Mouse (Mus musculus) heart, embryonic 13.5 days (tissue): ENCODE data around the gene Farp2. TPM values are rescaled to one million over a fixed set of nuclear protein-coding genes. Genes with fewer than 3 reads are reported as not detected.

ENCODE experiments used
- ATAC-seq: fragments of 200-750 bp; cut with Nextera tagmentation; 2 replicates; pipeline ENCODE4 v1.8.0; 2017; ENCODE audit warnings: moderate TSS enrichment; ENCODE audit not compliant: insufficient number of reproducible peaks, low FRiP score, low TSS enrichment; ENCODE audit errors: extremely low read depth
- H3K27ac ChIP-seq: fragments of 300-500 bp; sonication (generic); replicated peaks from 2 replicates; pipeline ENCODE4 v1.5.1; 2015; ENCODE audit warnings: moderate library complexity, mild to moderate bottlenecking, inconsistent platforms
- H3K27me3 ChIP-seq: fragments of 300-500 bp; sonication (generic); replicated peaks from 2 replicates; pipeline ENCODE4 v1.6.1; 2015; ENCODE audit warnings: mild to moderate bottlenecking, inconsistent platforms
- H3K36me3 ChIP-seq: fragments of 300-500 bp; sonication (generic); 2 replicates; pipeline ENCODE4 v1.6.1; 2015; ENCODE audit warnings: mild to moderate bottlenecking, inconsistent platforms
- H3K4me1 ChIP-seq: fragments of 300-500 bp; sonication (generic); 2 replicates; pipeline ENCODE4 v1.6.1; 2015; ENCODE audit warnings: inconsistent platforms
- H3K4me2 ChIP-seq: fragments of 300-500 bp; sonication (generic); 2 replicates; pipeline ENCODE4 v1.6.1; 2015; ENCODE audit warnings: inconsistent platforms, mild to moderate bottlenecking, moderate library complexity
- H3K4me3 ChIP-seq: fragments of 300-500 bp; sonication (generic); 2 replicates; pipeline ENCODE4 v1.5.1; 2015; ENCODE audit warnings: moderate library complexity, mild to moderate bottlenecking, inconsistent platforms
- H3K9ac ChIP-seq: fragments of 300-500 bp; sonication (generic); 2 replicates; pipeline ENCODE4 v1.6.1; 2015; ENCODE audit warnings: inconsistent platforms, mild to moderate bottlenecking, moderate library complexity
- H3K9me3 ChIP-seq: fragments of 300-500 bp; sonication (generic); 2 replicates; pipeline ENCODE4 v1.6.1; 2016; ENCODE audit warnings: inconsistent platforms
- WGBS: fragments of 180-500 bp; shearing (Covaris S2); methylation state at CpG from one replicate; pipeline ENCODE4 v1.1.7; 2015; ENCODE audit warnings: mixed read lengths; 5-methylcytosine and 5-hydroxymethylcytosine counted together
- polyA plus RNA-seq: library from polyadenylated mRNA; unstranded; fragments of >200 nt; fragmentation: Nextera tagmentation; extraction: Ambion mirVana; gene quantifications from 2 replicates; pipeline ENCODE4 v1.2.1, GENCODE M21; 2015

Farp2 gene
- polyA plus RNA-seq, 1 experiment from 2014 or later, result 3.3 TPM

- Histone ChIP-seq H3K4me2 (no peak overlapping the region), H3K9ac (no peak overlapping the region), H3K4me1 (no peaks in the 10 kb centered on the region), H3K27me3 (no peaks in the 10 kb centered on the region), H3K27ac (no peak overlapping the region), H3K9me3 (no peaks in the 10 kb centered on the region), H3K36me3 (peaks cover 3% of the 10 kb centered on the region; the same call in 1 of the 2 replicates), H3K4me3 (no peak overlapping the region)
- ATAC-seq, result no peak
- WGBS, result 72% methylated on average over 14 of the region's 14 CpGs
Measured at GRCm38 (mm10) chr1:93607090-93608083, 95.5 kb downstream of the Farp2 start.

- WGBS, result 65% methylated on average over 4 of the region's 4 CpGs
- ATAC-seq, result no peak
- no peak overlapping the region for H3K9ac ChIP-seq
Measured at GRCm38 (mm10) chr1:93608696-93609245, 96.9 kb downstream of the Farp2 start.

GRCm38 (mm10) chr1:93609762-93610161, 97.9 kb downstream of the Farp2 start:
- no peaks in the 10 kb centered on the region for H3K27me3 ChIP-seq
- no peak for ATAC-seq
- no peak overlapping the region for H3K4me2 ChIP-seq
- H3K4me1 ChIP-seq, result no peaks in the 10 kb centered on the region
- no peak overlapping the region for H3K27ac ChIP-seq
- H3K36me3 ChIP-seq, result peaks cover 3% of the 10 kb centered on the region; the same call in 1 of the 2 replicates
- WGBS, result 80% methylated on average over 8 of the region's 8 CpGs
- no peak overlapping the region for H3K4me3 ChIP-seq
- no peaks in the 10 kb centered on the region for H3K9me3 ChIP-seq
- no peak overlapping the region for H3K9ac ChIP-seq

More at GRCm38 (mm10) chr1:93608696-93609245, 96.9 kb downstream of the Farp2 start:
- H3K4me1 ChIP-seq, result no peaks in the 10 kb centered on the region
- no peaks in the 10 kb centered on the region for H3K27me3 ChIP-seq
- H3K4me3 ChIP-seq, result no peak overlapping the region
- no peaks in the 10 kb centered on the region for H3K9me3 ChIP-seq
- no peak overlapping the region for H3K4me2 ChIP-seq
- H3K27ac ChIP-seq, result no peak overlapping the region
- peaks cover 3% of the 10 kb centered on the region; the same call in 1 of the 2 replicates for H3K36me3 ChIP-seq

GRCm38 (mm10) chr1:93618059-93618748, 106.3 kb downstream of the Farp2 start:
- Histone ChIP-seq H3K27ac (no peak overlapping the region), H3K4me2 (no peak overlapping the region), H3K4me1 (peaks cover 8% of the 10 kb centered on the region), H3K27me3 (no peaks in the 10 kb centered on the region), H3K36me3 (peaks cover 40% of the 10 kb centered on the region), H3K9me3 (no peaks in the 10 kb centered on the region), H3K9ac (no peak overlapping the region), H3K4me3 (no peak overlapping the region)
- ATAC-seq, result no peak
- WGBS, result 80% methylated on average over 4 of the region's 4 CpGs

- no peaks in the 10 kb centered on the region for H3K9me3 ChIP-seq
- H3K4me2 ChIP-seq, result no peak overlapping the region
- H3K27ac ChIP-seq, result no peak overlapping the region
- ATAC-seq, result no peak
- no peak overlapping the region for H3K4me3 ChIP-seq
- no peaks in the 10 kb centered on the region for H3K27me3 ChIP-seq
- WGBS, result 46% methylated on average over 5 of the region's 5 CpGs
- peaks cover 48% of the 10 kb centered on the region for H3K36me3 ChIP-seq
- no peak overlapping the region for H3K9ac ChIP-seq
- H3K4me1 ChIP-seq, result peaks cover 8% of the 10 kb centered on the region
Measured at GRCm38 (mm10) chr1:93618948-93619347, 107.1 kb downstream of the Farp2 start.

GRCm38 (mm10) chr1:93624502-93624901, 112.6 kb downstream of the Farp2 start:
- peaks cover 98% of the 10 kb centered on the region for H3K36me3 ChIP-seq
- H3K27me3 ChIP-seq, result no peaks in the 10 kb centered on the region
- WGBS, result 23% methylated on average over 1 of the region's 1 CpGs
- H3K9me3 ChIP-seq, result no peaks in the 10 kb centered on the region
- H3K4me3 ChIP-seq, result no peak overlapping the region
- ATAC-seq, result no peak; the same call in 1 of the 2 replicates
- no peak overlapping the region for H3K9ac ChIP-seq
- peaks cover 15% of the 10 kb centered on the region for H3K4me1 ChIP-seq
- no peak overlapping the region for H3K4me2 ChIP-seq
- H3K27ac ChIP-seq, result no peak overlapping the region

- Histone ChIP-seq H3K4me2 (no peak overlapping the region), H3K4me3 (no peak overlapping the region), H3K9ac (no peak overlapping the region), H3K36me3 (peaks cover 60% of the 10 kb centered on the region), H3K4me1 (peaks cover 37% of the 10 kb centered on the region), H3K27ac (no peak overlapping the region), H3K27me3 (no peaks in the 10 kb centered on the region), H3K9me3 (no peaks in the 10 kb centered on the region)
- no peak for ATAC-seq
- WGBS, result 75% methylated on average over 3 of the region's 3 CpGs
Measured at GRCm38 (mm10) chr1:93630796-93631195, 118.9 kb downstream of the Farp2 start.

- 62% methylated on average over 3 of the region's 3 CpGs for WGBS
- H3K4me3 ChIP-seq, result no peak overlapping the region
- no peaks in the 10 kb centered on the region for H3K27me3 ChIP-seq
- no peak overlapping the region for H3K27ac ChIP-seq
- H3K4me2 ChIP-seq, result no peak overlapping the region
- H3K9me3 ChIP-seq, result no peaks in the 10 kb centered on the region
- H3K9ac ChIP-seq, result no peak overlapping the region
- peaks cover 41% of the 10 kb centered on the region for H3K36me3 ChIP-seq
- ATAC-seq, result no peak
- peaks cover 44% of the 10 kb centered on the region for H3K4me1 ChIP-seq
Measured at GRCm38 (mm10) chr1:93632723-93633122, 120.8 kb downstream of the Farp2 start.

- H3K9me3 ChIP-seq, result no peaks in the 10 kb centered on the region
- ATAC-seq, result no peak
- peak overlapping the region; percentile 83 for H3K4me3 ChIP-seq
- whole genome bisulfite sequencing, result 9% methylated on average over 6 of the region's 6 CpGs
- peak overlapping the region; percentile 84 for H3K4me2 ChIP-seq
- peaks cover 23% of the 10 kb centered on the region for H3K36me3 ChIP-seq
- peak overlapping the region; percentile 85 for H3K27ac ChIP-seq
- H3K4me1 ChIP-seq, result peaks cover 44% of the 10 kb centered on the region
- H3K9ac ChIP-seq, result peak overlapping the region; percentile 93
- H3K27me3 ChIP-seq, result no peaks in the 10 kb centered on the region
Measured at GRCm38 (mm10) chr1:93634481-93634891, 122.6 kb downstream of the Farp2 start.

- peak; percentile 51 for ATAC-seq
- no peaks in the 10 kb centered on the region for H3K9me3 ChIP-seq
- H3K27ac ChIP-seq, result peak overlapping the region; percentile 85
- H3K27me3 ChIP-seq, result no peaks in the 10 kb centered on the region
- peak overlapping the region; percentile 84 for H3K4me2 ChIP-seq
- H3K36me3 ChIP-seq, result peaks cover 23% of the 10 kb centered on the region
- under 1% methylated on average over 58 of the region's 58 CpGs for WGBS
- H3K9ac ChIP-seq, result peak overlapping the region; percentile 93
- peak overlapping the region; percentile 83 for H3K4me3 ChIP-seq
- peaks cover 44% of the 10 kb centered on the region for H3K4me1 ChIP-seq
Measured at GRCm38 (mm10) chr1:93635091-93635579, 123.3 kb downstream of the Farp2 start.
